Mouse (Mus musculus) bone marrow macrophage, adult 2 months (primary cell): ENCODE data around the gene Pnpla3.

Source experiments
- CTCF ChIP-seq: IDR thresholded peaks from 2 replicates; pipeline ENCODE4 v1.5.1; 2012; ENCODE audit warnings: low read depth, mild to moderate bottlenecking, low read length, moderate library complexity
- POLR2A ChIP-seq: IDR thresholded peaks from 2 replicates; pipeline ENCODE4 v1.6.1; 2012; ENCODE audit warnings: mild to moderate bottlenecking, low read depth, low read length, borderline replicate concordance

DNA sequence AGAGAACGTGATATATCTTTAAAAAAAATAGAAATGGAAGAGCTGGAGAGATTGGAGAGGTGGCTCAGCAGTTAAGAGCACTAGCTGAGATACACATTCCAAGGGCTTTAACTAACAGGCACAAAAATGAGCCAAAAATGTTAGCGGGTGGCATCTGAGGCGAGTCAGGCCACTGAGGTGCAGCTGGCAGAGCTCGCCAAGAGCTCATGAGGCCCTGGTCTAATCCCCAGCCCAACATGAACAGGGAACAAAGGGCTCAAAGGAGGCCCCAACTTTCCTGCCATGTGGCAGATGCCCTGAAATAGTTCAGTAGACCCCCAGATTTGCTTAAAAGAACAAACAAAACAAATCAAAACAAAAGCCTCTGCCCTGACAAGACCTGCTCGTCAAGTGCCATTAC is 26.7 kb upstream of the Pnpla3 start:
- no peak for TF ChIP-seq POLR2A
- TF ChIP-seq CTCF = no peak
